Mouse (Mus musculus) hindbrain, postnatal 0 days (tissue): ENCODE measurements around the gene Gm973. TPM values are rescaled to one million over a fixed set of nuclear protein-coding genes. Genes with fewer than 3 reads are reported as not detected.

Experiments used
- ATAC-seq: fragments of 200-750 bp; cut with Nextera tagmentation; 2 replicates; pipeline ENCODE4 v1.8.0; 2017; ENCODE audit warnings: mild to moderate bottlenecking, moderate TSS enrichment, moderate library complexity
- DNase-seq: peaks from one replicate; pipeline ENCODE4 v3.0.0-alpha.2; 2015; ENCODE audit warnings: low spot score
- H3K27ac ChIP-seq: fragments of 300-500 bp; sonication (generic); 2 replicates; pipeline ENCODE4 v1.5.1; 2014; ENCODE audit warnings: mild to moderate bottlenecking
- H3K27me3 ChIP-seq: fragments of 300-500 bp; sonication (generic); 2 replicates; pipeline ENCODE4 v1.6.1; 2014; ENCODE audit warnings: low read length, mixed read lengths; ENCODE audit not compliant: insufficient read depth
- H3K36me3 ChIP-seq: fragments of 300-500 bp; sonication (generic); 2 replicates; pipeline ENCODE4 v1.6.1; 2014; ENCODE audit warnings: low read length, mixed read lengths; ENCODE audit not compliant: insufficient read depth
- H3K4me1 ChIP-seq: fragments of 300-500 bp; sonication (generic); 2 replicates; pipeline ENCODE4 v1.6.1; 2014; ENCODE audit warnings: antibody characterized with exemption, low read length, mixed read lengths; ENCODE audit not compliant: insufficient read depth
- H3K4me2 ChIP-seq: fragments of 300-500 bp; sonication (generic); 2 replicates; pipeline ENCODE4 v1.6.1; 2014; ENCODE audit warnings: low read depth, mild to moderate bottlenecking, low read length, moderate library complexity, mixed read lengths
- H3K4me3 ChIP-seq: fragments of 300-500 bp; sonication (generic); 2 replicates; pipeline ENCODE4 v1.5.1; 2014; ENCODE audit warnings: low read length
- H3K9ac ChIP-seq: fragments of 300-500 bp; sonication (generic); replicated peaks from 2 replicates; pipeline ENCODE4 v1.6.1; 2014; ENCODE audit warnings: mild to moderate bottlenecking, low read length, moderate library complexity, mixed read lengths
- H3K9me3 ChIP-seq: fragments of 300-500 bp; sonication (generic); 2 replicates; pipeline ENCODE4 v1.6.1; 2016; ENCODE audit warnings: low read length, mixed read lengths
- CTCF ChIP-seq: IDR thresholded peaks from 2 replicates; pipeline ENCODE4 v1.5.1; 2016; ENCODE audit warnings: antibody characterized with exemption, control low read depth, low read depth
- WGBS: fragments of 180-500 bp; shearing (Covaris S2); extraction: QIAGEN DNeasy Blood & Tissue Kit; methylation state at CpG from one replicate; pipeline ENCODE4 v1.1.7; 2014; 5-methylcytosine and 5-hydroxymethylcytosine counted together
- polyA plus RNA-seq: library from polyadenylated mRNA; unstranded; fragments of >200 nt; fragmentation: Nextera tagmentation; extraction: Ambion mirVana; gene quantifications from 2 replicates; pipeline ENCODE4 v1.2.1, GENCODE M21; 2015
- total RNA-seq: library from RNA; depleted of rRNA; stranded (reverse); fragments of >200 nt; gene quantifications from 2 replicates; pipeline ENCODE4 v1.2.3, GENCODE M21; 2014

Gene Gm973
- total and polyA plus RNA-seq, 2 experiments from 2014 or later = 11.9 to 12.5 TPM

DNA sequence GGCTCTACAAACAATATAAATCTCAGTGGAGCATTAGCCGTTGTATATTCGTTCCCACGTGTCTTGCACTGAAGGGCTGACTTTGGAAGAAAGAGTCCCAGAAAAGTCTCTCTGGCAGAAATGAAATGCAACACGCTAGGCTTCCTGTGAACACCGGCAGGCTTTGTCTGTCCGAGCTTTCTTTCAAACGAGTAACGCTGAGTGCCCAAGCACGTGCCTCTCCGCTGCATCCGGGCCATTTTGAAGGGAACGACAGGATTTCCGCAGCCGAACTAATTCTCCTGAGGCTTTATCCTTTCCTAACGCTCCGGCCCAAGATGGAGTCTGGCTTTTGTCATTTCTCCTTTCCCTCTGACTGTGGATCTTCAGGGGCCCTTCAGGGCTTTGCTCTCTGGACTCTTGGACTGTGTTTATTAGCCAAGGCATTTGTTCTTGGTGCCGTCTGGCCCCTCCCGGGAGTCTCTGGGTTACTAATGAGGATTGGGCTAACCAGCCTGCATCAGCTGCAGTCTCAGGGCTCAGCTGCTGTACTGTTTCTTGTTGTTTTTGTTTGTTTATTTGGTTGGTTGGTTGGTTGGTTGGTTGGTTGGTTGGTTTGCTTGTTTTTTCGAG lies 24.6 kb downstream of the Gm973 start:
- peaks cover under 1% of the 10 kb centered on the region; the same call in 1 of the 2 replicates for H3K4me1 ChIP-seq
- H3K9ac ChIP-seq = no peak overlapping the region
- no peak overlapping the region for H3K4me3 ChIP-seq
- WGBS = 57% methylated on average over 19 of the region's 19 CpGs
- H3K4me2 ChIP-seq = no peak overlapping the region
- ATAC-seq = no peak
- no peak for TF ChIP-seq CTCF
- no peaks in the 10 kb centered on the region for H3K9me3 ChIP-seq
- H3K36me3 ChIP-seq = no peaks in the 10 kb centered on the region
- H3K27ac ChIP-seq = no peak overlapping the region
- DNase-seq = peak; percentile 28
- no peaks in the 10 kb centered on the region for H3K27me3 ChIP-seq

DNA sequence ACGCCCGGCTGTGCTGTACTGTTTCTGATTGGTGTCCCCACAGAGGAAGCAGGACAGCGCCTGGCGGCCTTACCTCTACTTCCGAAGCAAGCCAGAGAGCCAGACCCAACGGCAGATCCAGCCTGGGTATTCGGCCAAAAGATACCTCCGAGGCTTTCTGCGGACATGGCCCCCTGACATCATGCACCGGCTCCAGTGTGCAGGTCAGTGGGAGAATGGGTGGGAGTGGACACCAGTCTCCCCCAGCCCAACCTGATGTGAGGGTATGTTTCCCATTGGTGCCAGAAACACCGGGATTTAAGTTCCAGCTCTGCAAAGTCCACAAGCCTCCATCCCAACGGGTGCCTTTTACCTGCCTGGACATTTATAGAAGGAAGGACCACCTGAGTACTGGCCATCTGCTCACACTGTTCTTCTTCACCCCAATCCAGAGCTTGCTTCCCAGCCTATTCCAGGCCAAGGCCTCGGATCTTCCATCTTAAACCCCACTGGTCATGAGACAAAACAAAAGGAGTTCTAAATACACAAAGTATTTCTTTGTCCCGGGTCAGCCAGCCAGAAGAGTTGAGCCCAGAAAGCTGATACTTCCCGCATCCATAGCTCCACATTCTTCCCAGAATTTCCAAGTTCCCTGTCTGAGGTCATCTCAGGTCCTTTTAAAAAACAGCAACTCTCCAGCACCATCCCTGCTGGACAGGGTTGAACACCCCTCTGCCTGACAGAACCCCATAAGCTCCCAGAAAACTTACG lies 25.4 kb downstream of the Gm973 start:
- H3K4me2 ChIP-seq = no peak overlapping the region
- no peaks in the 10 kb centered on the region for H3K9me3 ChIP-seq
- WGBS = 81% methylated on average over 16 of the region's 16 CpGs
- ATAC-seq = no peak
- H3K4me1 ChIP-seq = no peaks in the 10 kb centered on the region
- H3K36me3 ChIP-seq = no peaks in the 10 kb centered on the region
- no peak overlapping the region for H3K27ac ChIP-seq
- no peak for DNase-seq
- no peaks in the 10 kb centered on the region for H3K27me3 ChIP-seq
- TF ChIP-seq CTCF = no peak
- no peak overlapping the region for H3K9ac ChIP-seq
- H3K4me3 ChIP-seq = no peak overlapping the region

DNA sequence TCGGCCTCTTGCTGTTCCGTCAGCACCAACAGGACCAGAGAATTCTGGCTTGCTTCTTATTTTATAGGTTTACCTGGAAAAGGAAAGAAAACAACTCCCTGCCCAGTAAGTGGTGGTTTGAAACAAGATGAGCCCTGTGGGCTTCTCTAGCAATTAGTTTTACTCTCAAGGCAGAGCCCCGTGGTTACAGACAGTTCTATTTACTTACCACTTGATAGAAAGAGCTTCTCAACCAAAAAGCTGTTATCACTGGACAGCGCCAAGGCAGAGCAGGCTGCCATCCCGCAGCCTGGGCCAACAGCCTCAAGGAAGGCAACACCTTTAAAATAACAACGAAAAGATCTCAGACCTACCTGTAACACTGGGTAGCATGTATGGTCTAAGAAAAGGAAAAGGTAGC lies 26.2 kb downstream of the Gm973 start:
- DNase-seq = no peak
- no peaks in the 10 kb centered on the region for H3K36me3 ChIP-seq
- no peak overlapping the region for H3K27ac ChIP-seq
- no peaks in the 10 kb centered on the region for H3K27me3 ChIP-seq
- no peak overlapping the region for H3K4me2 ChIP-seq
- ATAC-seq = no peak
- TF ChIP-seq CTCF = no peak
- no peak overlapping the region for H3K9ac ChIP-seq
- H3K4me1 ChIP-seq = no peaks in the 10 kb centered on the region
- no peaks in the 10 kb centered on the region for H3K9me3 ChIP-seq
- WGBS = 75% methylated on average over 6 of the region's 6 CpGs
- H3K4me3 ChIP-seq = no peak overlapping the region

DNA sequence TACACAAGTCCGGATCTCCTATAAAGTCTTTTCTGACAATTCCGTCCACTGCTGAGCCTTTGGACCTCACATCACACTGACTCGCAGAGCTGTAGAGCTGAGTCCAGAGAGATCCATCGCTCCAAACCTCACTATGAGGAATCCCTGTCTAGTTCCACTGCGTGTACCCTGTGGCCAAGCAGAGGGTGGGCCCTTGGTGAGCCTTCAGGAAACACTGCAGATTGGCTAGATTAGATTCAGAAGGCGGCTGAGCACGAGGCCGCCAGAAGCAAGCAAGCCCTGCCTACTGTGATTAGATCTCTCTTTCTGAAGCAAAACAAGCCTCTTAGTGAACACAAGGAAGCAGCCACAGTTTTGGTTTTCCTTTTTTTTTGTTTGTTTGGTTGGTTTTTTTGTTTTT lies 27.8 kb downstream of the Gm973 start:
- H3K27me3 ChIP-seq = no peaks in the 10 kb centered on the region
- H3K9ac ChIP-seq = no peak overlapping the region
- H3K36me3 ChIP-seq = no peaks in the 10 kb centered on the region
- H3K9me3 ChIP-seq = no peaks in the 10 kb centered on the region
- H3K27ac ChIP-seq = no peak overlapping the region
- no peak for TF ChIP-seq CTCF
- H3K4me2 ChIP-seq = no peak overlapping the region
- no peak overlapping the region for H3K4me3 ChIP-seq
- no peaks in the 10 kb centered on the region for H3K4me1 ChIP-seq
- DNase-seq (no peak), ATAC-seq (no peak)
- WGBS = 85% methylated on average over 8 of the region's 8 CpGs

DNA sequence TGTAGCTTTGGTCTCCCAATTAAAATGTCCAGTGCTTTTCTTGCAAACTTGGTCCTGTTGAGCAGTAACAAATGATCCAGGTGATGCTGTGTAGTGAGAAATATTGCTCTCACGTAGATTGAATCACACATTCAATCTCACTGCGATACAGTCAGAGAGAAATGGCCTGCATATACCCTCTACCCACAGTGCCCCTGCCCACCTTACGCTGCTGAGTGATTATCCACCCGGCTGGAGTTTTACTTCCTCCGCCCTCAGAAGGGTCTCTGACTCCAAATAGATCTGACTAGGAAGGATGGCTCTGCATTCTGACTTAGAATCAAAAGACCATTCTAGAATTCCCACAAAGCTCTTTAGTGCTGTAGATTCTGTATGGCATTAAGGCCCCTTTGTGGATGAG lies 32.4 kb downstream of the Gm973 start:
- no peaks in the 10 kb centered on the region for H3K27me3 ChIP-seq
- no peaks in the 10 kb centered on the region for H3K36me3 ChIP-seq
- H3K9ac ChIP-seq = no peak overlapping the region
- no peak for TF ChIP-seq CTCF
- no peak overlapping the region for H3K4me2 ChIP-seq
- no peak overlapping the region for H3K27ac ChIP-seq
- ATAC-seq = no peak
- H3K4me3 ChIP-seq = no peak overlapping the region
- WGBS = 73% methylated on average over 5 of the region's 5 CpGs
- no peaks in the 10 kb centered on the region for H3K9me3 ChIP-seq
- no peak for DNase-seq
- no peaks in the 10 kb centered on the region for H3K4me1 ChIP-seq

DNA sequence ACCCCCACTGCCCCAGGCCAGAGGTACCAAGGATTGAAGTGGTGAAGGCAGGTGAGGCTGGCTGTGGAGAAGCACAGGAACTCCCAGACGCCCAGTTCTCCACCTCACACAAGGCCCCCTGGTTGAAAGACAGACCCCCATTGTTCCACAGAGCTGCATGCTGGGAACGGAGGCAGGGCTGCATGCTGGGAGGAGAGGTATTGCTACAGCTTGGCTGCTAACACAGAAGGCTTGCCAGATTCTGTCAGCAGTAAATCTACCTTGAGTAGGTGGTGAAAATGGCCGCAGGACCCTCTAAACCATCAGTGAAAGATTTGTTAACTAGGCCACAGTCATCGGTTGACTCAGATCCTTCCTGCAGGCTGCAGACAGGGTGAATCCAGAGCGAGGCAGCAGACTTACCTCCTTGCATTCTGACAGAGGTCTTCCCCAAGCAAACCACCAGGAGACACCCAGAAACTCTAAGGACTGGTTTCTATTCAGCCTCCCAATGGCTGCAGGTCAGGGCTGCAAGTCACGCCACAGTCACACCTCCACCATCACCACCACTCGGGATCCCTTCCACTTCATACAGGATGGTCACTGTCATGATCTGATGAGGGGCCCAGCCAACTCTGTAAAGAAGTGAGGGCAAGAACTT lies 33.1 kb downstream of the Gm973 start:
- H3K4me1 ChIP-seq = no peaks in the 10 kb centered on the region
- H3K36me3 ChIP-seq = no peaks in the 10 kb centered on the region
- H3K9me3 ChIP-seq = no peaks in the 10 kb centered on the region
- no peak overlapping the region for H3K9ac ChIP-seq
- TF ChIP-seq CTCF = no peak
- ATAC-seq = no peak
- no peak overlapping the region for H3K27ac ChIP-seq
- H3K4me3 ChIP-seq = no peak overlapping the region
- DNase-seq = no peak
- no peak overlapping the region for H3K4me2 ChIP-seq
- WGBS = 62% methylated on average over 7 of the region's 7 CpGs
- H3K27me3 ChIP-seq = no peaks in the 10 kb centered on the region

DNA sequence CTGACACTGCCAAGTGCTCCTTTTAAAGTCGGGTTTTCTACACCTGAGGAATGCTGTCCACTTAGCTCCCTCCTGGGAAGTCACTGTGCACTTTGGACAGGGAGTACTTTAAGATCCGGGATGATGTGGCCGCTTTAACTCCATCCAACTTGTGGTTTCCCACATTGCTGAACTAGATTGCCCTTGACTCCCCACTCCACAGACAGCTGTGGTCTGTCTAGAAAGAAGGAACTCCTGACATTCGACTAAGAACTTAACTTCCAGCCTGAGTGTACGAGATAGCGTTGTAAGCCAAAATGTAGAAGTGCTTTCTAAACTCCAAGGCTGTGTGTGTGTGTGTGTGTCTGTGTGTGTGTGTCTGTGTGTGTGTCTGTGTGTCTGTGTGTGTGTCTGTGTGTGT lies 34.2 kb downstream of the Gm973 start:
- H3K36me3 ChIP-seq = no peaks in the 10 kb centered on the region
- no peak overlapping the region for H3K4me2 ChIP-seq
- 76% methylated on average over 6 of the region's 6 CpGs for WGBS
- DNase-seq = no peak
- no peak overlapping the region for H3K4me3 ChIP-seq
- no peaks in the 10 kb centered on the region for H3K4me1 ChIP-seq
- no peaks in the 10 kb centered on the region for H3K27me3 ChIP-seq
- no peak overlapping the region for H3K9ac ChIP-seq
- TF ChIP-seq CTCF = no peak
- H3K9me3 ChIP-seq = no peaks in the 10 kb centered on the region
- no peak for ATAC-seq
- H3K27ac ChIP-seq = no peak overlapping the region
